Mouse (Mus musculus) adrenal gland, adult 8-10 months (tissue): ENCODE measurements at regions not wholly inside any gene's neighbourhood (a gene's known extent, or its start where the extent isn't known, plus 50 kb on each side); places are given as distances from the start of the nearest gene placed in this dataset.
"Not testable (repeated sequence)": the region's sequence is repeated elsewhere in the genome, so short reads cannot be mapped to it uniquely, and the experiment has no call there.

ENCODE experiments used
- DNase-seq: peaks from one replicate; pipeline ENCODE4 v3.0.0; 2022

DNA sequence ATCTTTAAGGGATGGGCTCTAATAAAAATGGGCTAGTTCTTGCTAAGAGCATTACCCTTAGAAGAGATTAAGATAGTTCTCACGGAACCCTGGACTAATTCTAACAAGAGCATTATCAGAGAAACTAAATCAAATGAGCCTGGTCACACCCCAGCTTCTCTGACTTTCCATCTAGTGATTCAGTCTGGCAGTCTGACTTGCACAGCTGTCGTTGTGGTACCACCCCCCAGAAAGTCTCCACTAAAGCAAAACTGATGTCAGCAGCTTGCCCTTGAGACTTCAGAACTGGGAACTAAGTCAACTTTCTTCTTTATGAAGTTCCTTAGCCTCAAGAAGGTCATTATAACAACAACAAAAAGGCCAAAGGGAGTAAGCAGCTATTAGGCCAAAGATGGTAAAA is 126.5 kb upstream of the Max start:
- DNase-seq, result no peak

DNA sequence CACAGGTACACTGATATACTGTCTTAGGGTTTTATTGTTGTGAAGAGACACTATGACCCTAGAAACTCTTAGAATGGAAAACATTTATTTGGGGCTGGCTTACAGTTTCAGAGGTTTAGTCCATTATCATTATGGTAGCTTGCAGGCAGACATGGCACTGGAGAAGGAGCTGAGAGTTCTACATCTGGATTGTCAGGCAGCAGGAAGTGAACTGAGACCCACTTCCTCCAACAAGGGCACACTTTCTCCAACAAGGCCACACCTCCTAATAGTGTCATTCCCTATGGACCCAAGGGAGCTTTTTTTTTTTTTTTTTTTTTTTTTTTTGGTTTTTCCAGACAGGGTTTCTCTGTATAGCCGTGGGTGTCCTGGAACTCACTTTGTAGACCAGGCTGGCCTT is 124.9 kb upstream of the Max start:
- DNase-seq, result not testable (repeated sequence)

DNA sequence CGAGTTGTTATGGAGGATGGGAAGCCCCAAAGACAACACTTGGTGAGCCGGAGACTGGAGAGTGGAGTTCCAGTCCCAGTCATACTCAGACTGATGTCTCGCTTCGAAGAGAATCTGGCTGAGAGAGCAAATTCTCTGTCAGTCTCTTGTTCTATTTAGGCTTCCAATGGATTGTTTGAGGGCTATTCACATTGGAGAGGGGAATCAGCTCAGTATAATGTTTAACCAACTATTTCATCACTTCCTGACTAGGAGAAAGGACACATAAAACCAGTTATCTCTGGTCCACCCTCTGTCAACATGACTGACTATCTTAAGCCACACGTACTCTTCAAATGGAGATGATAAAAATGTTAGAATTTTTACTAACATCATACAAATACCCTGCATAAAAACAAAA is 123.9 kb upstream of the Max start:
- no peak for DNase-seq

DNA sequence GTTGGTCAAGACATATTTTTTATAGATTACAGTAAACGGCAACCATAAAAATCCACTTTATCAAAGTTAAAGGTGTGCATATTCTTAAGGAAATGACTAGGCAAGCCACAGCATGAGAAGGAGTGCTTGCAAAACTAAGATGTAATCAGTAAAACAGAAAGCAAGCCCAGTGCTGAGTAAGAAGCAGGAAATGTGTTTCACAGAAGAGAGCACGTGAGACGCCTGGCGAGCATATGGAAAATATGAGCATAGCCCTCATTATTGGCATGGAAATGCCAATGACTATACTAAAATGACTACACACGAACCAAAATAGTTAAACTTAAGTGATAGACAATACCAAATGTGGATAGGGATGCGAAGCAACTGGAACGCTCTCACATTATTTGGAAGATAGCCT is 123.2 kb upstream of the Max start:
- DNase-seq, result no peak

- DNase-seq, result no peak
Observed at GRCm38 (mm10) chr12:77084744-77085143, 122.7 kb upstream of the Max start.

GRCm38 (mm10) chr12:77084343-77084742 is 122.3 kb upstream of the Max start:
- no peak for DNase-seq

GRCm38 (mm10) chr12:77083760-77084159 is 121.8 kb upstream of the Max start:
- no peak for DNase-seq

DNA sequence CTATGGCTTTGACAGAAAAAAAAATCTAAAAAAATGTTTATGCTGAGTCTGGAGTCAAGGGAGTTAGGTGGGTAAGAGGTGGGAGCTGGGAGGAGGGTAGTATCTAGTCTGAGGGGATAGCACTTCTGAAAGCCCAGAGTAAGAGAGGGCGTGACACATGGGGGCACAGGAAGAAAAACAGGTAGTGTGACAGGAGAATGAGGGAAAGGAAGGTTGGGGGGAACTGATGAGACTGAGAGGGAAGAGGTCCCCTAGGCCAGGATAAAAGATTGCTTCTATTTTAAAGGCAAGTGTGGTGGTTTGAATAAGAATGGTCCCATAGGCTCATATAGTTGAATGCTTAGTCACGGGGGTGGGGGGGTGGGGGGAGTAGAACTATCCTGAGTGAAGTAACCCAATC is 119.8 kb upstream of the Max start:
- DNase-seq, result no peak

- DNase-seq, result no peak
Observed at GRCm38 (mm10) chr12:77079481-77079880, 117.5 kb upstream of the Max start.

DNA sequence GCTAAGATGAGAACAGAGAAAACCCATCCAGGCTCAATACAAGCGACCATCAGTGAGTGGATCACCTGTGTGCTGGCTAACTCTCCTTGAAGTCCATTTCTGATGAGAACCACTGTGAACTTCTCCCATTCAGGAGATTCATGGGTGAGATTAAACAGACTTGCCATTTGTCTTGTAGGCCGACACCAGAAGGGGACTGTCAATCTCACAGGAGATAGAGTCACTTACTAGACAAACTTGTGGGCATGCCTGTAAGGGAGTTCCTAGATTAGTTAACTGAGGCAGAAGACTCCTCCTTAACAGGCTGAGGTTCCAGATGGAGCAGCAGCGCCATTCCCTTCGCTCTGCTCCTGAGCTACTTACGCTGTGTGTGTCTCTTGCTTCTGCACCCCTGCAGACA is 114.7 kb upstream of the Max start:
- DNase-seq, result no peak

DNA sequence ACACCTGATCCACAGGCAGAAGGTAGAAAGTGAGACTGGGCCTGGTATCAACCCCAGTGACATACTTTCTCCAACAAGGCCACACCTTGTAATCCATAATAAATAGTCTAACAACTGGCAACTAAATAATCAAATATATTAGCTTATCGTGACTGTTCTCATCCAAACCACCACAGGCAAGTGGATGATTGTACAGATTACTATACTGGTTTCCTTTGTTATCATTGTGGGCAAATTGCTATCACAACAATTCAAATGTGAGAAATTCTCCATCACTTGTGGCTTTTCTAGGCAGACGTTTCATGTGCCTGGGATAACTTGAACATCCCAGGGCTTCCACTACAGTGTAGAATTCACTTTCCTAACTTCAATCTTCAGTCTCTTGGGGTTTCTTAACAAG is 112.6 kb upstream of the Max start:
- no peak for DNase-seq

DNA sequence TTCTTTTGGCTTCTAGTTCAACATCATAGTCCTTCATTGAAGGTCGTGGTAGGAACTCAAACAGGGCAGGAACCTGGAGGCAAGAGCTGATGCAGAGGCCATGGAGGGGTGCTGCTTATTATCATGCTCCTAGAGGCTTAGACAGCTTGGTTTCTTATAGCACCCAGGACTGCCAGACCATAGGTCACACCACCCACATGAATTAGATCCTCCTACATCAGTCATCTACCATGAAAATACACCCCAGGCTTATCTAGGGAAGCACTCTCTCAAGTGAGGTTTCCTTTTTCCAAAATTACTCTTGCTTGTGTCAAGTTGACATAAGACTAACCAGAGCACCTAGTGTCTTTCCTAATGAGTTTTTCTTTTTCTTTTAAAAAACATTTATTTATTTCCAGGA is 109.7 kb upstream of the Max start:
- no peak for DNase-seq

DNA sequence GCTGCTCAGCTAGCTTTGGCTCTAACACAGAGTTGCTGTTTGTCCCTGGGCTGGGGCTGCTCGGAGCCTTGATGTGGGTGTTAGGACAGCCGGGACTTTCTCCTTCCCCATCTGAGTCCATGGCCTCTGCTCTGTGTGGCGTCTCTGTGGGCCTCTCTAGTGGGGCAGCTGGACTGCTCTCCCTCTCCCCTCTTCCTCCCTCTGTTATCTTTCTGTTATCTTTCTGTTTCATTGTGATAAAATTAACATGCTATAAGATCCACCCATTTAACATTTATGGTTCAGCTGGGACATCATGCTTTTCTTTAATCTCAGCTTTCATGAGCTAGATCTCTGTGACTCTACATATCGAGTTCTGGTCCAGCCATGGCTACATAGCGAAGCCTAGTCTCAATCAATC is 105.9 kb upstream of the Max start:
- DNase-seq, result no peak

DNA sequence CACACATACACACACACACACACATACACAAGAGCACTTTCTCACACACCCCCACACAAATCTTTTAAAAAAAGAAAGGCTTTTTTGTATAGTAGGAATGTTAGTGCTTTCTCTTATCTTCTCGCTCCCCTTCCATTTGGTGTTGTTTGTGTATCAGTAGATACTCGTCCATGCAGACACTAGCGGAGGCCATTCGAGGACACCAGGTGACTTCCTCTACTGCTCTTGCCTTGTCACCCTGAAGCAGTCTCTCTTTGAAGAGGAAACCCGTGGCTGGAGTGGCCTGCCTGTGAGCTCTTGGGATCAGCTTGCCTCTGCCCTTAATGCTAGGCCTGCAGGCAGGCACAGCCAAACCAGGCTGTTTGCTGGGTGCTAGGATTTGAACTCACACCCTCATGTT is 105.1 kb upstream of the Max start:
- no peak for DNase-seq

DNA sequence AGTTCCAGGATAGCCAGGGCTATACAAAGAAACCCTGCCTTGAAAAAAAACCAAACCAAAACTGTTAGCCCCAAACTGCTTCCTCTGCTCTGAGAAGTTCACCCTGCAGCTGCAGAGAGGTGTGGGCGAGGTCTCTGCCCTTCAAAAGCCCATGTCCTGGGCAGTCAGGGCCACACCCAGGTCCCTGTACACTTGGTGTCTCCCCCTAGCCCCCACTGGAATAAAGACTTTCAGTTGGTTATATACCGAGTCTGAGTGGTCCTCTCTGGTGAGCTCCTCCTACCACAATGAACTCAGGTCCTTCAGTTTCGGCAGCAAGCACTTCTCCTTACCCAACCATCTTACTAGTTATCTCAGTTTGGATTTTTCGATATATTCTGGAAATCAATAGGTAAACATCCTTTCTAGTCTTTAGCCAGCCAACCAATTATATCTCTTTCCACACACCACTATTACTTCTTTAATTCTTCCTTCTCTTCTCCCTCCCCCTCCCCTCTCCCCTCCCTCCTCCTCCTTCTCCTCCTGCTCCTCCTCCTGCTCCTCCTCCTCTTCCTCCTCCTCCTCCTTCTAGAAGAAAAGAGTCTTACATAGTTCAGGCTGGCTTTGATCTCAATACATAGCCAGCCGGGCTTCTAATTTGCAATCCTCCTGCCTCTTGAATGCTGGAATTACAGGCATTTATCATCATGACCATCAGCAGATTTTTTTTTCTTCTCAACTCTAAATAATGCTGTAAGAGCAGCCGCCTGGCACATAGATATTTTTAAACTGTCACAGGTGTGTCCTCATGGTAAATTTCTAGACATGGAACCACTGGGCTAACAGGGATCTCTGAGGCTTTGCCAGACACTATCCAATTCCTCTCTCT is 103.9 kb upstream of the Max start:
- DNase-seq, result no peak

DNA sequence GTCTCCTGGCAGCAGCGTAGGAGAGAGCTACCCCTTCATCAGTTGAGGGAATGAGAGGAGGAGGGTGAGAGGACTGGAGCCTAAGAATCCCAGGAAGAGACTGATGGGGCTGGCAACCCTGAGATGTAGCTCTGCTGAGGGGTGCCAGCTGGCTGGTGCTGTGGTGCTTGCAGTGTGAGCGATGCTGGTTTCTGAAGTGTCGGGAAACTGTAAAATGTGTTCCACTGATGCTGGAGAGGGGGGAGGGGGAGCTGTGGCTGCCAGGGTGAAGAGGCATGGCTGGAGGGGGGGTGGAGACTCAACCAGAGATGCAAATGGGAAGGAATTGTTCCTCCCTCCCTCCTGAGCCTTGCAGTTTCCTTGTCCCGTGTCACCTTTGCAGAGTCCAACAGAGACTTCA is 102.0 kb upstream of the Max start:
- DNase-seq, result no peak

GRCm38 (mm10) chr12:77061562-77061847 is 99.5 kb upstream of the Max start:
- DNase-seq, result no peak

GRCm38 (mm10) chr12:77060766-77061561 is 99.0 kb upstream of the Max start:
- DNase-seq, result no peak

DNA sequence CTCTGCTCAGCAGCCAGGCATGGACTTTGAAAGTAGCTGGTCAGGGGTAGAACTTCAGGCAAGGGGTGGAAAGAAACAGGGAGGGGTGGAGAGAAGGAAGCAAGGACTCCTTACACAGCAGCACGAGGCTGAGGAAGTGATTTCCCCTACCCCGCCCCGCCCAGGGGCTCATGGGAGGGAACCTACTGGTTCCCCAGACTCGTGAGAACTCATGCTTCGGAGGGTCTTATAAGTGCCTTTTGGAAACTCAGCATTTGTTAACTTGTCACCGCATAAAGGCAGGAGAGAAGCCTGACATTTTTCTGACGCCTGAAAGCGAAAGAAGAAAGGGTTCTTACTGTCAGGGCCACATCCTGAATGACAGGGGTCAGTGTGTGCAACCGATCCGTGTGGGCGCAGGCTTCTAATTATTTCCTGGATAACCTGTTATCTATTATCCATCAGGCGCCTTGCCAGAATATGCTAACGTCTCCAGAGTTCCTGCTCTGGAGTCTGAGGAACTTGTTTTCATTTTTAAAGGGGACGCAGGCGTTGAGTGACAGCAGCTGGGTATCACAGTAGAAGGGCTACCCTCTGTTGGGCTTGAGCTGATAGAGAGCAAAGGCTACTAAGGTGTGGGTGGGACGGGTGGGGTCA is 98.2 kb upstream of the Max start:
- DNase-seq, result no peak

GRCm38 (mm10) chr12:77059679-77060059 is 97.7 kb upstream of the Max start:
- no peak for DNase-seq

DNA sequence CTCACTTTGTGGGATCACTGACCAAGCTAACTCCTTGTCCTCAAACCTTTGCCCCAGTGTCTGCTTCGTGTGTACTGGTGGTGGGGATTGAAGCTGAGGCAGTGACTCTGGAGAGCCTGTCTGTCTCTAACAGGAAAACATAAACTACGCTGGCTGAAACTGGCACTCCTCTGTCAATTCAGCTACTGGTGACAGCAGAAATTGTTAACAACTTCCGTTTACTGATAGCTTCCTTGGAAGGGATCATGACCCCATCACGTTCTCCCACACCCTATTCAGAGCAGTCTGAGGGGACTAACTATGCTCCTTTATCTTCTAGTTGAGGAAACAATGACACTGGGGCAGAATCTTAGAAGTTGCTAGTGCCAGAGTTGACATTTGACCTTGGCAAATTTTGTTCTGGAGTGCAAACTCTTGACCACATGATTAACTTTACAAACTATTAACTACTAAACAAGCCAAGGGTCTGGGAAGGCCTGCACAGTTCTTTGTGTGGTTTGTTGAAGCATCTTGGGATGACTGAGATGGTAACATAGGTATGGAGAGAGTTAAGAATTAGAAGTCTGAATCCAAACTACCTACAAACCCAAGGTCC is 96.7 kb upstream of the Max start:
- DNase-seq, result no peak

DNA sequence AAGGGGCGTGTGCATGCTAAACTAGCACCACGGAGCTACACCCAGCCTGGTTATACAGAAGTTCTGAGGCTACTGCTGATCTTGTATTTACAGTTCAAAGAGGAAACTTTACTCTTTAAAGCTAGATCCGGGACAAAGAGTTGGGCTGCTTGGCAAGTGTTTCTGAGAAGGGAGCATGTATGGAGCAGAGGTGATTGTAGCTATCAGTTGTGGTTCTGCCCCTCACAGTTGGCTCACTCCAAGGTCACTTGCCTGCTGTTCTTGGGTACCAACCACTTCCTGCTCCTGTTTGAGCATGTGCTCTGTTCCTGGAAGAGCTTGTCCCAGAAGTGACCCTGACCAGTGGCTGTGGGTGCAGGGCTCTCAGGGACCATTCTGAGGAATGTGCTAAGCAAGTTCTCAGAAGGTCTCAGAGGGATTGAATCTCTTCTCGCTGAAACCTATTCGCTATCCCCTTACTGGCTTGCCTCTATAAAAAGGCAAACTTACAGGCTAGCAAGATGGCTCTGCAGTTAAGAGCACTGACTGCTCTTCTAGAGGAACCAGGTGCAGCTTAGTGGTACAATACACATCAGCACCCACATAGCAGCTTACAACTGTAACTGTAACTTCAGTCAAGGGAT is 94.9 kb upstream of the Max start:
- DNase-seq, result no peak

DNA sequence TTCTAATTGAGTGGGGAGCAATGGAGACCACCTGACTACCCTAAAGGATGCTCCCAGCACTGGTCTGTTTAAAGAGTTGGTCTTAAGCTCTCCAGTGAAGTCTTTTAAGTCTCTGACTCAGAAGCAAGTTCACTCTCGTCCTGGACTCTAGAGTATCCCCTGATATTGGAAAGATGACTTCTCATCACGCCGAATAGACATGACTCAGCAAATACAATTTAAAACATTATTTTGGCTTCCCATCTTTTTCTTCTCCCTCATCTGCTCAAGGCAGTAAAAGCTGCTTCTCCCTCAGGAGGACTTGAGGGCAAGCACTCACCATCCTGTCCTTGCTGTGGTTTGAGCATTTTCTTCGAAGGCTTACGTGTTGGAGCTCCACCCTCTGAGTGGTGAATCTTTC is 92.7 kb upstream of the Max start:
- DNase-seq, result no peak
